Mouse (Mus musculus) cerebral cortex, adult 2 months (tissue): Measurements from ENCODE around the gene Ptgir.

Source experiments
- WGBS: fragments of 180-500 bp; shearing (Covaris S2); methylation state at CpG from one replicate; pipeline ENCODE4 v1.1.7; 2018; 5-methylcytosine and 5-hydroxymethylcytosine counted together

Gene Ptgir

DNA sequence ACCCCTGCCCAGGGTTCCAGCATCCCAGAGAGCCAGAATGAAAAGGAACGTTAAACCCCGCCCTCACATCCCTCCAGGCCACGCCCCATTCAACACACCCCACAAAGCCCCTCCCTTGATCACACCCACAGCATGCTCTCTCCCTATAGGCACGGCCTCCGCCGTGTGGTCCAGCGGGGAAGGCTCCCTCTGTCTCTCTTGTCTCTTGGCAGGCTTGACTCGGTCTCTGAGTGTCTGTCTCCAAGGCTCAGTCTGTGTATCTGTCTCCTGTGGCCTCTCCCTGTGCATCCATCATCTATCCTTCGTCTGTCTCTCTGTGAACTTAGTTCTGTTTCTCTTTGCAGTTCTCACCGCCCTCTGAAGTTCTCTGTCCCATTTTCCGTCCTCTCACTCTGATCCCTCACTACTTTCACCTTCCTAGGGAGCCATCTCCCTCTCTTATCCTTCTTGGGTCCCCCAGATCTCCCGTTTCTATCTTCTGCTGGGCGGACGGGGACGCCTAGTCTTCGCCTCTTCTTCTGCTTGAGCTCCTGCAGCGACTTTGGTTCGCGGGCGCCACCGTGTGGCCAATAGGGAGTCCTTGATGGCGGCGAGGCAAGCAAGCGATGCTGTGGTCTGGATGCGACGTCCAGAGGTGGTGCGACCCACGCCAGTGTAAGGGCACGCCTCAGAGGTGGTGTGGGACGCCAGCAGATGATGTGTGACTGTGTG, 14.5 kb upstream of the Ptgir start, which contains the start of gene Gng8:
TSS of gene Gng8 (plus strand) at position 146 of the 711 bp plus-strand sequence.
- WGBS, result under 1% methylated on average over 30 of the region's 30 CpGs

GRCm38 (mm10) chr7:16892352-16892730, 13.9 kb upstream of the Ptgir start:
- WGBS, result 45% methylated on average over 9 of the region's 9 CpGs

GRCm38 (mm10) chr7:16893612-16894011, 12.7 kb upstream of the Ptgir start:
- WGBS, result 11% methylated on average over 5 of the region's 6 CpGs

GRCm38 (mm10) chr7:16894279-16894678, 12.0 kb upstream of the Ptgir start:
- 43% methylated on average over 4 of the region's 4 CpGs for WGBS

DNA sequence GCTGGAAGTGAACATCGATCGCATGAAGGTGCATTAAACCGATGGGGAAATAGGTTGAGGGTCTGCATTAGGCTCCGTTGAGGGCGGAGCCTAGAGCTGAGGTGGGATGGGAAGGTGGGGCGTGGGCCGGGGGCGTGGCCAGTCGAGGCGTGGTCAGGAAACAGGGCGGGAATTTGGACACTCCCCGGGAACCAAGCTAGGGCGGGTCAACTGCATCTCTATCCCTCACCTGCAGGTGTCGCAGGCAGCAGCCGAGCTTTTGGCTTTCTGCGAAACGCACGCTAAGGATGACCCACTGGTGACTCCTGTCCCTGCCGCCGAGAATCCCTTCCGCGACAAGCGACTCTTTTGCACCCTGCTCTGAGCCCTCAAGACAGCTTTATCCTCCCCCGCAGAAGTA, 11.3 kb upstream of the Ptgir start:
- WGBS, result 1% methylated on average over 24 of the region's 24 CpGs

DNA sequence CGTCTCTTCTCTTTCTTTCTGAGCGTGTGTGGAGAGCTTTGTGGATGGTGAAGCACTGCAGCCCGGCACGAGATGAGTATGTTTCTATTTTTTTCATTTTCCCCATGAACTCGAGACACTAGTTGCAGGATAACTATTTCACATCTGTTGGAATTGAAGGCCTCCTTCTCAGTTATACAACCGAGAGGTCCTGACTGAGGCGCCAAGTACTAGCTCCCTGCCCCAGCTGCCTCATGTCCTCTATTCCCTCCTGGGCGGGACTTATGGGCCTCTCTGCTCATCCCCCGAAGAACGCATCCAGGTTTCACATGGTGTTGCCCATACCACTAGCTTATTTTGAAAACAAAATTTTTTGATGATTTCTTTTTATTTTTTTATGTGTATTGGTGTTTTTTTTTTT, 10.8 kb upstream of the Ptgir start:
- 41% methylated on average over 10 of the region's 10 CpGs for WGBS

GRCm38 (mm10) chr7:16900526-16900925, 5.8 kb upstream of the Ptgir start:
- 43% methylated on average over 5 of the region's 5 CpGs for WGBS

GRCm38 (mm10) chr7:16903439-16903955, 2.8 kb upstream of the Ptgir start:
- 83% methylated on average over 2 of the region's 2 CpGs for WGBS

GRCm38 (mm10) chr7:16904120-16904675, 2.1 kb upstream of the Ptgir start:
- WGBS, result 73% methylated on average over 7 of the region's 10 CpGs

GRCm38 (mm10) chr7:16905491-16906021, 734 bp upstream of the Ptgir start:
- WGBS, result 68% methylated on average over 9 of the region's 9 CpGs

DNA sequence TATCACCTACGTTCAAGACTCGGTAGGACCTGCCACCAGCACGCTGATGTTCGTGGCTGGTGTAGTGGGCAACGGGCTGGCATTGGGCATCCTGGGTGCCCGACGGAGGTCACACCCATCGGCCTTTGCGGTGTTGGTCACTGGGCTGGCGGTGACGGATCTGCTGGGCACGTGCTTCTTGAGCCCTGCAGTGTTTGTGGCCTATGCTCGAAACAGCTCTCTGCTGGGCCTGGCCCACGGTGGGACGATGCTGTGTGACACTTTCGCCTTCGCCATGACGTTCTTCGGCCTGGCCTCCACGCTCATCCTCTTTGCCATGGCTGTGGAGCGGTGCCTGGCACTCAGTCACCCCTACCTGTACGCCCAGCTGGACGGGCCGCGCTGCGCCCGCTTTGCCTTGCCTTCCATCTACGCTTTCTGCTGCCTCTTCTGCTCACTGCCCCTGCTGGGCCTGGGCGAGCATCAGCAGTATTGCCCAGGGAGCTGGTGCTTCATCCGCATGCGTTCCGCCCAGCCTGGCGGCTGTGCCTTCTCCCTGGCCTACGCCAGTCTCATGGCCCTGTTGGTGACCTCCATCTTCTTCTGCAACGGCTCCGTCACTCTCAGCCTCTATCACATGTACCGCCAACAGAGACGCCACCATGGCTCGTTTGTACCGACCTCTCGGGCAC, 734 bp downstream of the Ptgir start:
- WGBS, result 96% methylated on average over 41 of the region's 41 CpGs

DNA sequence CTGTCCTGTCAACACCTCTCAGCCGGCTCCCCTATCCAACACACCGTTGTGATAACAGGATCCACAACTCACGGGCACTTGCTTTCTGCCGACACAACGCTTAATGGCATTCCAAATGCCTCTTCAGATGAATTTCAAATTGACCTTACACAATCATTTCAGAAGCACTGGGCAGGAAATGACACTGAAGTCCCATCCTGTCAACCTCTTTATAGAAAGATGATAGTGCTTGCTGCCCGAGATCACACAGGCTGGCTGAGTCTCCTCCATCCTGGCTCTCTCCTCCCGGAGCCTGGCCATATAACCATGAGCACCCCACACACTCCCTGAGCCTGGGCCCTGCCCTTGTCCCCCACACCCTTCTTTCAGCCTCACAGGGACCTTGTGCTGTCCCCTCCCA, 1.6 kb downstream of the Ptgir start:
- 83% methylated on average over 7 of the region's 7 CpGs for WGBS

DNA sequence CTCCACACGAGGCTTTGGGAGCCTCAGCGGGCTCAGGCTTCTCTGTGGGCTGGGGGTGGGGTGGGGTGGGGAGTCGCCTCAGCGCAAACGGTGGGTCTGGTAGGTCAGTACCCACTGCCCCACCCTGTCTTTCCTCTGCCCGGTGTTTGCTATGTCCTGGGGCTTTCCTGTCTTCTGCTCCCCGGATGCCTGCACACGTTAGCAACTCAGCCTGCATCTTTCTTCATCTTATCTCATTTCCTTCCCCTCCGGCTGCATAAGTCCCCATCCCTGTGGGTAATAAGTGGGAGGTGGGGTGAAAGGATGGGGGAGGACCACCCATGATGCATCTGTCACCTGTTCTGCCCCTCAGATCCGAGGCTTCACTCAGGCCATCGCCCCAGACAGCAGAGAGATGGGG, 2.1 kb downstream of the Ptgir start:
- 72% methylated on average over 11 of the region's 11 CpGs for WGBS

GRCm38 (mm10) chr7:16908859-16909258, 2.6 kb downstream of the Ptgir start:
- 84% methylated on average over 11 of the region's 11 CpGs for WGBS

DNA sequence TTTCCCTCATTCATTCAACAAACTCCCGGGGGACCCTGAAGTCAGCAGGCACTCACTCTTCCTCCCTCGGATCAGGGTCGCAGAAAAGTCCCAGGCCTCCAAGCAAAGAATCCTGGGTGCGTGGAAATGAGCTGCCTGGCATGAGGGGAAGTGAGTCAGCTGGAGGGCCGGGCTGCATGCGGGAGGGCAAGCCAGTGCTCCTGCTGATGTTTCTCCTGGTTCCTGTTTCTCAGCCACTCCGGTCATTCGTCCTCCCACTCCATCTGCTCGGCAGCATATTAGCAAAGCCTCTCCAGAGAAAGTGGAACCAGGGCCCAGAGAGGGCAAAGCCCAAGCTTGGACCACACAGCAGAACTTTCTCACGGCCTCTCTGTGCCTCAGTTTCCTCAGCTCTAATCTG, 3.6 kb downstream of the Ptgir start:
- 59% methylated on average over 10 of the region's 10 CpGs for WGBS

- WGBS, result 93% methylated on average over 3 of the region's 3 CpGs
Observed at GRCm38 (mm10) chr7:16911904-16912303, 5.6 kb downstream of the Ptgir start.

DNA sequence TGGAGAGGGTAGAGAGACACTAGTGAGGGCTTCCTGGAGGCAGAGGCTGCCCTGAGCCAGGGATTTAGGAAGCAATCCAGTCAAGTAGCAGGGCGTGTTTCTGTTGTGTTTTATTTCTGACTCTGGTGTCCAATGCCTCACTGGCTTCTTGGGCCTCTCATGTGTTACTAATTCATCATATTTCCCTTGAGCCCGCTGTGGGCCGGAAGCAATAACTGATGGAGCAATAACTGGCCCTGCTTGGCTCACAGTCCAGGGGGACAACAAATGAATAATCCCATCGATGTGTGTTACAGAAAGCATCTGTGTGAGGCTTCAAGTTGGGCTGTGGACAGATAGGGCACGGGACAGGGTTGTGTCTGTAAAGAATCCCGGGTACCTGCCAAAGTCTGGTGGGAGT, 6.1 kb downstream of the Ptgir start:
- WGBS, result 90% methylated on average over 6 of the region's 6 CpGs

- WGBS, result 17% methylated on average over 10 of the region's 10 CpGs
Observed at GRCm38 (mm10) chr7:16913806-16914452, 7.6 kb downstream of the Ptgir start.

GRCm38 (mm10) chr7:16914453-16915343, 8.4 kb downstream of the Ptgir start:
- WGBS, result 72% methylated on average over 18 of the region's 18 CpGs

DNA sequence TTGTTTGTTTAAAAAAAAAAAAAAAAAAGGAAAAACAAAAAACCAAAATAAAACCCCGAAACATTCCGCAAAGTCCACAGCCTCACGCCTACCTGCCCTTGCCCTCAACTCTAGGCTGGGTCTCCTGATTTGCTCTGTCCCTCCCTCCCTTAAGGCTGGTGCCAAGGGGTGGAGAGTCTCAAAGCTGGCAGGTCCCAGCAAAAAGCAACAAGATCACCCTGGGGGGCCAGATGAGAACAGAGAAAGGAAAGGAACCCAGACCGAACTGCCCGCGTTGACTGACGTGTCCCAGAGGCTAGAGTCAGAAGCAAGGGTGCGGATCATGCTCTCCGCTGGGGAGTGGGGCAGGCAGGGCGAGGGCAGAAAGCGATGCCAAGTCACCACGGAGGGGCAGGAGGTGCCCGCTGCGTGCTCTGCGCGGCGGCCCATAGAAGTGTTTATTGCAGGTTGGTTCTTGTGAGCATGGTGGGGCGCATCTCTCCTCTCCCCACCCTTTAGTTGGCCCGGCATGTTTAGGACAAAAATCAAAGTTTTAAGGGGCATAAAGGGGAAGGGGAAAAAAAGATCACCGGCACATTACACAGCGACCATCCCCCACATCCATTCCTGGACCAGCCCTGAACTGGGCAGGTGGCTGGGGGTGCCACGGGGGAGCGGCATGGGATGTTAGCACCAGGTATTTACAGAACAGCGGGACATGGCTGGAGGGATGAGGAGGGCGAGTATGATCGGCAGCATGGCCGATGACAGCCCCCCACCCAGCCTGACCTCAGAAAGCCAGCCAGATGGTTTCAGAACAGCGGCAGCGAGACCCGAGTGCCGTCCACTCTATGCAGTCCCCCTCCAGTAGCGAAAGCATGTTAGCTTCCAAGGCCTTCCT, 9.4 kb downstream of the Ptgir start:
- 75% methylated on average over 32 of the region's 32 CpGs for WGBS
